Mouse (Mus musculus): ENCODE results near the gene Atp2c2. TPM values are rescaled to one million over a fixed set of nuclear protein-coding genes. Genes with fewer than 3 reads are reported as not detected.
A peak's percentile ranks its signal among the peaks of the same experiment; 100 is the strongest.

Atp2c2 gene
- polyA plus RNA-seq, 1 experiment from 2014 or later = 0.06 TPM

- Histone ChIP-seq H3K9ac (no peak overlapping the region), H3K4me3 (no peak overlapping the region), H3K36me3 (peaks cover 13% of the 10 kb centered on the region), H3K4me1 (replicated peaks) (peaks cover 25% of the 10 kb centered on the region), H3K27me3 (no peaks in the 10 kb centered on the region), H3K27ac (replicated peaks) (no peak overlapping the region), H3K4me2 (peak overlapping the region; percentile 46), H3K9me3 (no peaks in the 10 kb centered on the region)
- no peak for ATAC-seq (ENCODE audit: low read depth)
- 59% methylated on average over 2 of the region's 2 CpGs for WGBS
These were observed 56.3 kb downstream of the Atp2c2 start for GRCm38 (mm10) chr8:119756147-119756461.

- Histone ChIP-seq H3K27ac (replicated peaks) (no peak overlapping the region), H3K36me3 (peaks cover 17% of the 10 kb centered on the region)
These were observed 56.7 kb downstream of the Atp2c2 start for GRCm38 (mm10) chr8:119756538-119756937.

GRCm38 (mm10) chr8:119761692-119762091 lies 61.9 kb downstream of the Atp2c2 start:
- no peaks in the 10 kb centered on the region for H3K9me3 ChIP-seq
- peaks cover 6% of the 10 kb centered on the region; the same call in 1 of the 2 replicates for H3K4me1 ChIP-seq (replicated peaks)
- H3K4me2 ChIP-seq = no peak overlapping the region
- H3K9ac ChIP-seq = no peak overlapping the region
- WGBS = 92% methylated on average over 11 of the region's 11 CpGs
- H3K4me3 ChIP-seq = no peak overlapping the region
- ATAC-seq (ENCODE audit: low read depth) = no peak
- H3K27me3 ChIP-seq = no peaks in the 10 kb centered on the region
- peaks cover 46% of the 10 kb centered on the region for H3K36me3 ChIP-seq
- H3K27ac ChIP-seq (replicated peaks) = no peak overlapping the region

More at GRCm38 (mm10) chr8:119756538-119756937, 56.7 kb downstream of the Atp2c2 start:
- Histone ChIP-seq H3K4me3 (no peak overlapping the region), H3K9ac (no peak overlapping the region), H3K9me3 (no peaks in the 10 kb centered on the region), H3K27me3 (no peaks in the 10 kb centered on the region), H3K4me2 (no peak overlapping the region), H3K4me1 (replicated peaks) (peaks cover 25% of the 10 kb centered on the region)
- ATAC-seq (ENCODE audit: low read depth) = no peak
- WGBS = 51% methylated on average over 5 of the region's 5 CpGs

- ATAC-seq (ENCODE audit: low read depth) = no peak
- Histone ChIP-seq H3K27me3 (no peaks in the 10 kb centered on the region), H3K36me3 (peaks cover 55% of the 10 kb centered on the region), H3K4me3 (no peak overlapping the region), H3K27ac (replicated peaks) (no peak overlapping the region), H3K9ac (no peak overlapping the region), H3K4me1 (replicated peaks) (peaks cover 6% of the 10 kb centered on the region; the same call in 1 of the 2 replicates), H3K9me3 (no peaks in the 10 kb centered on the region), H3K4me2 (no peak overlapping the region)
- 91% methylated on average over 21 of the region's 21 CpGs for whole genome bisulfite sequencing
These were observed 62.7 kb downstream of the Atp2c2 start for GRCm38 (mm10) chr8:119762226-119763220.

- 88% methylated on average over 10 of the region's 10 CpGs for WGBS
- peaks cover 68% of the 10 kb centered on the region for H3K36me3 ChIP-seq
- ATAC-seq (ENCODE audit: low read depth) = no peak
- no peak overlapping the region for H3K4me2 ChIP-seq
- no peak overlapping the region for H3K9ac ChIP-seq
- no peaks in the 10 kb centered on the region for H3K9me3 ChIP-seq
- no peaks in the 10 kb centered on the region for H3K4me1 ChIP-seq (replicated peaks)
- H3K27me3 ChIP-seq = no peaks in the 10 kb centered on the region
- H3K27ac ChIP-seq (replicated peaks) = no peak overlapping the region
- H3K4me3 ChIP-seq = no peak overlapping the region
These were observed 65.5 kb downstream of the Atp2c2 start for GRCm38 (mm10) chr8:119765311-119765710.

- H3K9me3 ChIP-seq = no peaks in the 10 kb centered on the region
- 86% methylated on average over 22 of the region's 22 CpGs for WGBS
- H3K27me3 ChIP-seq = no peaks in the 10 kb centered on the region
- no peak overlapping the region for H3K4me3 ChIP-seq
- no peak overlapping the region for H3K4me2 ChIP-seq
- no peak overlapping the region for H3K9ac ChIP-seq
- no peak for ATAC-seq (ENCODE audit: low read depth)
- H3K4me1 ChIP-seq (replicated peaks) = no peaks in the 10 kb centered on the region
- H3K36me3 ChIP-seq = peaks cover 68% of the 10 kb centered on the region
- H3K27ac ChIP-seq (replicated peaks) = no peak overlapping the region
These were observed 66.1 kb downstream of the Atp2c2 start for GRCm38 (mm10) chr8:119765761-119766444.

GRCm38 (mm10) chr8:119776668-119777245 lies 76.9 kb downstream of the Atp2c2 start:
- no peak for ATAC-seq (ENCODE audit: low read depth)
- Histone ChIP-seq H3K36me3 (peaks cover 9% of the 10 kb centered on the region), H3K27me3 (no peaks in the 10 kb centered on the region), H3K27ac (replicated peaks) (no peak overlapping the region), H3K4me1 (replicated peaks) (peaks cover 23% of the 10 kb centered on the region), H3K4me3 (no peak overlapping the region), H3K9ac (0 out of 2 replicates have a peak overlapping the region, but pooled peaks have one; percentile 83), H3K9me3 (no peaks in the 10 kb centered on the region), H3K4me2 (peak overlapping the region; percentile 73)
- 89% methylated on average over 7 of the region's 7 CpGs for WGBS

- Histone ChIP-seq H3K27ac (replicated peaks) (peak overlapping the region; percentile 91), H3K4me1 (replicated peaks) (peaks cover 23% of the 10 kb centered on the region), H3K36me3 (no peaks in the 10 kb centered on the region), H3K9me3 (no peaks in the 10 kb centered on the region), H3K27me3 (no peaks in the 10 kb centered on the region), H3K9ac (peak overlapping the region; percentile 83), H3K4me2 (peak overlapping the region; percentile 73), H3K4me3 (peak overlapping the region; percentile 65)
- 21% methylated on average over 7 of the region's 7 CpGs for WGBS
- peak; percentile 46 for ATAC-seq (ENCODE audit: low read depth)
These were observed 78.0 kb downstream of the Atp2c2 start for GRCm38 (mm10) chr8:119777765-119778164.

- Histone ChIP-seq H3K36me3 (no peaks in the 10 kb centered on the region), H3K27me3 (no peaks in the 10 kb centered on the region), H3K4me1 (replicated peaks) (peaks cover 23% of the 10 kb centered on the region), H3K9me3 (no peaks in the 10 kb centered on the region), H3K9ac (peak within 1 kb of the TSS; percentile 83), H3K27ac (replicated peaks) (peak within 1 kb of the TSS; percentile 91), H3K4me3 (peak within 1 kb of the TSS; percentile 65), H3K4me2 (peak within 1 kb of the TSS; percentile 73)
- ATAC-seq (ENCODE audit: low read depth) = peak; percentile 97
- 0% methylated on average over 18 of the region's 18 CpGs for WGBS
These were observed 78.5 kb downstream of the Atp2c2 start, which contains the start of gene Tldc1 for GRCm38 (mm10) chr8:119778263-119778662. Gene Tldc1 (minus strand): TSS chr8:119778416.

- 24% methylated on average over 14 of the region's 14 CpGs for WGBS
- no peak for ATAC-seq (ENCODE audit: low read depth)
- H3K4me3 ChIP-seq = no peak overlapping the region
- peaks cover 27% of the 10 kb centered on the region for H3K4me1 ChIP-seq (replicated peaks)
- H3K4me2 ChIP-seq = peak overlapping the region; percentile 73; the same call in 1 of the 2 replicates
- no peaks in the 10 kb centered on the region for H3K27me3 ChIP-seq
- H3K27ac ChIP-seq (replicated peaks) = peak overlapping the region; percentile 91; the same call in 1 of the 2 replicates
- H3K9ac ChIP-seq = no peak overlapping the region
- no peaks in the 10 kb centered on the region for H3K9me3 ChIP-seq
- H3K36me3 ChIP-seq = no peaks in the 10 kb centered on the region
These were observed 79.4 kb downstream of the Atp2c2 start for GRCm38 (mm10) chr8:119779013-119779737.

GRCm38 (mm10) chr8:119780402-119781049 lies 80.7 kb downstream of the Atp2c2 start:
- H3K4me2 ChIP-seq = no peak overlapping the region
- H3K9me3 ChIP-seq = no peaks in the 10 kb centered on the region
- no peak overlapping the region for H3K4me3 ChIP-seq
- no peaks in the 10 kb centered on the region for H3K27me3 ChIP-seq
- H3K9ac ChIP-seq = no peak overlapping the region
- H3K36me3 ChIP-seq = no peaks in the 10 kb centered on the region
- 80% methylated on average over 9 of the region's 9 CpGs for WGBS
- no peak for ATAC-seq (ENCODE audit: low read depth)
- H3K4me1 ChIP-seq (replicated peaks) = peaks cover 34% of the 10 kb centered on the region
- H3K27ac ChIP-seq (replicated peaks) = no peak overlapping the region

Measured in neural tube, embryonic 13.5 days (tissue).